Mouse (Mus musculus): ENCODE measurements around the gene Ankrd40.

DNA sequence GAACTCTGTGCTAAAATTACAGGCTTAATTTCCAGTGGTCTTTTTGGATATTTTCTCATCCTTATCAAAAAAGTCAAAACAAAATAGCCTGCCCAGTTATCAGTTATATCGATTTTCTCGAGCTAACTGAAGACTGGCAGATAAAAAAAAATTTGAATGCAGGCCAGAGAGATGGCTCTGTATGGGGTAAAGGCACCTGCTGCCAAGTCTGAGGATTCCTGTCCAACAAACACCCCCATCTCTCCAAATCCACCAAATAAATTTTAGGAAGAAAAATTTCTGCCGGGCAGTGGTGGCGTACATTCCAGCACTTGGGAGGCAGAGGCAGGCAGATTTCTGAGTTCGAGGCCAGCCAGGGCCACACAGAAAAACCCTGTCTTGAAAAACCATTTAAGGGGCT, 9.7 kb upstream of the Ankrd40 start:
- no peak for TF ChIP-seq CTCF (IDR thresholded peaks at IDR 0.05; ENCODE audit: extremely low read depth, insufficient read length, insufficient replicate concordance, low read depth, low read length)
- no peak for TF ChIP-seq POLR2A (IDR thresholded peaks at IDR 0.05; ENCODE audit: low read depth, low read length)

All from small intestine, adult 2 months (tissue).